Mouse (Mus musculus) erythroid progenitor cell, adult 5-6 weeks (primary cell): Measurements from ENCODE around the gene Sptbn1. TPM values are rescaled to one million over a fixed set of nuclear protein-coding genes. Genes with fewer than 3 reads are reported as not detected.
"Not testable (repeated sequence)": the region's sequence is repeated elsewhere in the genome, so short reads cannot be mapped to it uniquely, and the experiment has no call there.

Experiments used
- ATAC-seq: replicated peaks from 2 replicates; pipeline ENCODE4 v1.8.0; 2016; ENCODE audit warnings: moderate number of reproducible peaks, mild to moderate bottlenecking, moderate TSS enrichment, inconsistent platforms; ENCODE audit not compliant: poor library complexity, low FRiP score, severe bottlenecking
- total RNA-seq, 2 experiments: library from RNA; stranded (forward) in 1 of 2; stranded (reverse) in 1 of 2; fragments of 150-400 nt in 1 of 2; fragments of 186-747, 209-891 nt in 1 of 2; gene quantifications; 2 replicates each; pipeline versions ENCODE4 v1.2.3 to v1.2.4; 2015 to 2017; ENCODE audit warnings: low replicate concordance in 2 of 2

The Sptbn1 gene
- total RNA-seq, 2 experiments from 2014 or later, result 13.2 to 23.5 TPM

- no peak for ATAC-seq
Observed at GRCm38 (mm10) chr11:30257085-30257484, 10.9 kb downstream of the Sptbn1 start.

GRCm38 (mm10) chr11:30256491-30256890 lies 11.5 kb downstream of the Sptbn1 start:
- no peak for ATAC-seq

GRCm38 (mm10) chr11:30255211-30255610 lies 12.8 kb downstream of the Sptbn1 start:
- not testable (repeated sequence) for ATAC-seq

- no peak for ATAC-seq
Observed at GRCm38 (mm10) chr11:30251294-30251904, 16.6 kb downstream of the Sptbn1 start.

- ATAC-seq, result no peak
Observed at GRCm38 (mm10) chr11:30249452-30250016, 18.4 kb downstream of the Sptbn1 start.

GRCm38 (mm10) chr11:30247106-30247505 lies 20.9 kb downstream of the Sptbn1 start:
- ATAC-seq, result no peak

- ATAC-seq, result no peak
Observed at GRCm38 (mm10) chr11:30246161-30246560, 21.8 kb downstream of the Sptbn1 start.

GRCm38 (mm10) chr11:30244172-30244571 lies 23.8 kb downstream of the Sptbn1 start:
- ATAC-seq, result no peak

- no peak for ATAC-seq
Observed at GRCm38 (mm10) chr11:30243591-30243990, 24.4 kb downstream of the Sptbn1 start.

GRCm38 (mm10) chr11:30240861-30241260 lies 27.1 kb downstream of the Sptbn1 start:
- ATAC-seq, result no peak

GRCm38 (mm10) chr11:30237960-30238359 lies 30.0 kb downstream of the Sptbn1 start:
- ATAC-seq, result no peak

GRCm38 (mm10) chr11:30236681-30237242 lies 31.2 kb downstream of the Sptbn1 start:
- ATAC-seq, result no peak

- ATAC-seq, result no peak
Observed at GRCm38 (mm10) chr11:30235666-30236065, 32.3 kb downstream of the Sptbn1 start.

- no peak for ATAC-seq
Observed at GRCm38 (mm10) chr11:30235218-30235617, 32.8 kb downstream of the Sptbn1 start.

GRCm38 (mm10) chr11:30233946-30234345 lies 34.0 kb downstream of the Sptbn1 start:
- no peak for ATAC-seq

- no peak for ATAC-seq
Observed at GRCm38 (mm10) chr11:30232082-30232481, 35.9 kb downstream of the Sptbn1 start.

- ATAC-seq, result no peak
Observed at GRCm38 (mm10) chr11:30231336-30231735, 36.6 kb downstream of the Sptbn1 start.

- no peak for ATAC-seq
Observed at GRCm38 (mm10) chr11:30230330-30230771, 37.6 kb downstream of the Sptbn1 start.

GRCm38 (mm10) chr11:30226756-30227155 lies 41.2 kb downstream of the Sptbn1 start:
- no peak for ATAC-seq

- no peak for ATAC-seq
Observed at GRCm38 (mm10) chr11:30224599-30224998, 43.4 kb downstream of the Sptbn1 start.

- ATAC-seq, result no peak
Observed at GRCm38 (mm10) chr11:30222636-30223035, 45.3 kb downstream of the Sptbn1 start.
